Mouse (Mus musculus): ENCODE results near the gene Nudt17. TPM values are rescaled to one million over a fixed set of nuclear protein-coding genes. Genes with fewer than 3 reads are reported as not detected.

Nudt17 gene
- total RNA-seq, 1 experiment = 7.4 TPM

GRCm38 (mm10) chr3:96701003-96701402 is 7.4 kb downstream of the Nudt17 start:
- in situ Hi-C loops (cut with MboI; ENCODE audit: low sequenced_read_pairs in 2 of 2, unreplicated experiment in 2 of 2) = no loop called here
- H3K36me3 ChIP-seq (ENCODE audit: control insufficient read depth, insufficient read depth, low read length, poor library complexity, severe bottlenecking) = peaks cover 33% of the 10 kb centered on the region
- no peak for DNase-seq (ENCODE audit: low read depth, low spot score)

GRCm38 (mm10) chr3:96700376-96700775 is 8.0 kb downstream of the Nudt17 start:
- Histone ChIP-seq H3K4me3 (ENCODE audit: insufficient read depth in 1 of 2, low read depth in 1 of 2, low read length in 2 of 2, poor library complexity in 1 of 2, severe bottlenecking in 1 of 2) (no peak overlapping the region), H3K4me1 (ENCODE audit: control insufficient read depth in 2 of 2, insufficient read depth in 2 of 2, low read length in 2 of 2, poor library complexity in 1 of 2) (peaks cover 8 to 42% of the 10 kb centered on the region in 2 experiments; a peak in 3 of 4 replicates), H3K9ac (ENCODE audit: insufficient read depth, low read depth, low read length, poor library complexity, severe bottlenecking) (no peak overlapping the region), H3K27ac (ENCODE audit: insufficient read depth, low read depth, low read length, poor library complexity, severe bottlenecking) (no peak overlapping the region), H3K36me3 (ENCODE audit: control insufficient read depth, insufficient read depth, low read length, poor library complexity, severe bottlenecking) (peaks cover 33% of the 10 kb centered on the region), H3K9me3 (ENCODE audit: control insufficient read depth, insufficient read depth, low read depth, low read length) (no peaks in the 10 kb centered on the region)
- in situ Hi-C loops (cut with MboI; ENCODE audit: low sequenced_read_pairs in 2 of 2, unreplicated experiment in 2 of 2) = no loop called here
- peak; percentile 56 for DNase-seq (ENCODE audit: low read depth, low spot score)
- TF ChIP-seq ZC3H11A (IDR thresholded peaks at IDR 0.05; ENCODE audit: borderline replicate concordance, low read depth, low read length) (no peak), CHD2 (IDR thresholded peaks at IDR 0.05; ENCODE audit: low read depth, low read length) (no peak), ZNF384 (IDR thresholded peaks at IDR 0.05; ENCODE audit: low read depth, low read length) (no peak), HCFC1 (IDR thresholded peaks at IDR 0.05; ENCODE audit: borderline replicate concordance, insufficient read depth, low read length) (no peak), MAFK (IDR thresholded peaks at IDR 0.05; ENCODE audit: insufficient read depth, low read depth, low read length) (no peak)

More at GRCm38 (mm10) chr3:96701003-96701402, 7.4 kb downstream of the Nudt17 start:
- TF ChIP-seq CHD2 (IDR thresholded peaks at IDR 0.05; ENCODE audit: low read depth, low read length) = no peak
- TF ChIP-seq MAFK (IDR thresholded peaks at IDR 0.05; ENCODE audit: insufficient read depth, low read depth, low read length) = no peak
- TF ChIP-seq ZC3H11A (IDR thresholded peaks at IDR 0.05; ENCODE audit: borderline replicate concordance, low read depth, low read length) = no peak
- TF ChIP-seq HCFC1 (IDR thresholded peaks at IDR 0.05; ENCODE audit: borderline replicate concordance, insufficient read depth, low read length) = no peak
- no peak for TF ChIP-seq ZNF384 (IDR thresholded peaks at IDR 0.05; ENCODE audit: low read depth, low read length)
- H3K4me1 ChIP-seq (ENCODE audit: control insufficient read depth in 2 of 2, insufficient read depth in 2 of 2, low read length in 2 of 2, poor library complexity in 1 of 2) = peaks cover 8 to 42% of the 10 kb centered on the region in 2 experiments; a peak in 3 of 4 replicates
- H3K9ac ChIP-seq (ENCODE audit: insufficient read depth, low read depth, low read length, poor library complexity, severe bottlenecking) = no peak overlapping the region
- H3K27ac ChIP-seq (ENCODE audit: insufficient read depth, low read depth, low read length, poor library complexity, severe bottlenecking) = 0 out of 2 replicates have a peak overlapping the region, but pooled peaks have one; percentile 36
- peak overlapping the region; percentile 22 to 29; a peak in 2 of 4 replicates for H3K4me3 ChIP-seq (ENCODE audit: insufficient read depth in 1 of 2, low read depth in 1 of 2, low read length in 2 of 2, poor library complexity in 1 of 2, severe bottlenecking in 1 of 2)
- H3K9me3 ChIP-seq (ENCODE audit: control insufficient read depth, insufficient read depth, low read depth, low read length) = no peaks in the 10 kb centered on the region

- Histone ChIP-seq H3K27ac (ENCODE audit: insufficient read depth, low read depth, low read length, poor library complexity, severe bottlenecking) (no peak overlapping the region), H3K9me3 (ENCODE audit: control insufficient read depth, insufficient read depth, low read depth, low read length) (no peaks in the 10 kb centered on the region), H3K9ac (ENCODE audit: insufficient read depth, low read depth, low read length, poor library complexity, severe bottlenecking) (no peak overlapping the region), H3K4me3 (ENCODE audit: insufficient read depth in 1 of 2, low read depth in 1 of 2, low read length in 2 of 2, poor library complexity in 1 of 2, severe bottlenecking in 1 of 2) (no peak overlapping the region), H3K4me1 (ENCODE audit: control insufficient read depth in 2 of 2, insufficient read depth in 2 of 2, low read length in 2 of 2, poor library complexity in 1 of 2) (peaks cover 8 to 37% of the 10 kb centered on the region in 2 experiments; a peak in 3 of 4 replicates), H3K36me3 (ENCODE audit: control insufficient read depth, insufficient read depth, low read length, poor library complexity, severe bottlenecking) (peaks cover 22% of the 10 kb centered on the region)
- TF ChIP-seq HCFC1 (IDR thresholded peaks at IDR 0.05; ENCODE audit: borderline replicate concordance, insufficient read depth, low read length) (no peak), CHD2 (IDR thresholded peaks at IDR 0.05; ENCODE audit: low read depth, low read length) (no peak), MAFK (IDR thresholded peaks at IDR 0.05; ENCODE audit: insufficient read depth, low read depth, low read length) (no peak), ZC3H11A (IDR thresholded peaks at IDR 0.05; ENCODE audit: borderline replicate concordance, low read depth, low read length) (no peak), ZNF384 (IDR thresholded peaks at IDR 0.05; ENCODE audit: low read depth, low read length) (no peak)
- in situ Hi-C loops (cut with MboI; ENCODE audit: low sequenced_read_pairs in 2 of 2, unreplicated experiment in 2 of 2) = no loop called here
- DNase-seq (ENCODE audit: low read depth, low spot score) = no peak
Observed at GRCm38 (mm10) chr3:96698993-96699690, 9.2 kb downstream of the Nudt17 start.

- Histone ChIP-seq H3K9ac (ENCODE audit: insufficient read depth, low read depth, low read length, poor library complexity, severe bottlenecking) (peak overlapping the region; percentile 90), H3K36me3 (ENCODE audit: control insufficient read depth, insufficient read depth, low read length, poor library complexity, severe bottlenecking) (peaks cover 7% of the 10 kb centered on the region; the same call in 1 of the 2 replicates), H3K9me3 (ENCODE audit: control insufficient read depth, insufficient read depth, low read depth, low read length) (no peaks in the 10 kb centered on the region), H3K27ac (ENCODE audit: insufficient read depth, low read depth, low read length, poor library complexity, severe bottlenecking) (peak overlapping the region; percentile 80), H3K4me3 (ENCODE audit: insufficient read depth in 1 of 2, low read depth in 1 of 2, low read length in 2 of 2, poor library complexity in 1 of 2, severe bottlenecking in 1 of 2) (peak overlapping the region; percentile 88 to 92), H3K4me1 (ENCODE audit: control insufficient read depth in 2 of 2, insufficient read depth in 2 of 2, low read length in 2 of 2, poor library complexity in 1 of 2) (peaks cover 13 to 25% of the 10 kb centered on the region in 2 experiments)
- peak; percentile 82 for DNase-seq (ENCODE audit: low read depth, low spot score)
- no peak for TF ChIP-seq CHD2 (IDR thresholded peaks at IDR 0.05; ENCODE audit: low read depth, low read length)
- no peak for TF ChIP-seq ZC3H11A (IDR thresholded peaks at IDR 0.05; ENCODE audit: borderline replicate concordance, low read depth, low read length)
- no peak for TF ChIP-seq ZNF384 (IDR thresholded peaks at IDR 0.05; ENCODE audit: low read depth, low read length)
- no peak; the same call in 1 of the 2 replicates for TF ChIP-seq HCFC1 (IDR thresholded peaks at IDR 0.05; ENCODE audit: borderline replicate concordance, insufficient read depth, low read length)
- no peak for TF ChIP-seq MAFK (IDR thresholded peaks at IDR 0.05; ENCODE audit: insufficient read depth, low read depth, low read length)
- in situ Hi-C loops (cut with MboI; ENCODE audit: low sequenced_read_pairs in 2 of 2, unreplicated experiment in 2 of 2) = no loop called here
Observed at GRCm38 (mm10) chr3:96696766-96697732, 11.3 kb downstream of the Nudt17 start.
